Mouse (Mus musculus): ENCODE results near the gene Col8a2. TPM values are rescaled to one million over a fixed set of nuclear protein-coding genes. Genes with fewer than 3 reads are reported as not detected.
A peak's percentile ranks its signal among the peaks of the same experiment; 100 is the strongest.

Gene Col8a2
- total RNA-seq (2021) = 1 to 10 TPM; 1.7 to 2.8 TPM
- long read RNA-seq, experiment 1, full-length matches to known transcripts = 4 of 7 reads
- long read RNA-seq, experiment 1, partial matches to known transcripts = 0 of 7 reads
- long read RNA-seq, experiment 1, other reads (novel, unspliced or antisense) = 3 of 7 reads
- long read RNA-seq, experiment 2, partial matches to known transcripts = 1 of 2 reads
- long read RNA-seq, experiment 2, other reads (novel, unspliced or antisense) = 1 of 2 reads

- no peak for DNase-seq (ENCODE audit: low spot score in 2 of 2)
These were observed at the start of gene Col8a2 for GRCm38 (mm10) chr4:126286492-126286891. TSS of gene Col8a2 (plus strand) at chr4:126286793.

- DNase-seq (ENCODE audit: low spot score in 2 of 2) = no peak
These were observed 48.8 kb upstream of the Col8a2 start for GRCm38 (mm10) chr4:126237721-126238242.

GRCm38 (mm10) chr4:126239862-126240475 lies 46.6 kb upstream of the Col8a2 start:
- DNase-seq (ENCODE audit: low spot score in 2 of 2) = no peak

GRCm38 (mm10) chr4:126241956-126242355 lies 44.6 kb upstream of the Col8a2 start:
- DNase-seq (ENCODE audit: low spot score in 2 of 2) = no peak

- no peak for DNase-seq (ENCODE audit: low spot score in 2 of 2)
These were observed 44.1 kb upstream of the Col8a2 start for GRCm38 (mm10) chr4:126242510-126242909.

GRCm38 (mm10) chr4:126246202-126246889 lies 40.2 kb upstream of the Col8a2 start:
- DNase-seq (ENCODE audit: low spot score in 2 of 2) = peak in 1 of 2 experiments; percentile 71

- no peak for DNase-seq (ENCODE audit: low spot score in 2 of 2)
These were observed 38.2 kb upstream of the Col8a2 start for GRCm38 (mm10) chr4:126248261-126248868.

- DNase-seq (ENCODE audit: low spot score in 2 of 2) = no peak
These were observed 35.9 kb upstream of the Col8a2 start for GRCm38 (mm10) chr4:126250659-126251058.

- no peak for DNase-seq (ENCODE audit: low spot score in 2 of 2)
These were observed 34.8 kb upstream of the Col8a2 start for GRCm38 (mm10) chr4:126251655-126252254.

GRCm38 (mm10) chr4:126252411-126253237 lies 34.0 kb upstream of the Col8a2 start:
- no peak for DNase-seq (ENCODE audit: low spot score in 2 of 2)

GRCm38 (mm10) chr4:126253637-126254272 lies 32.8 kb upstream of the Col8a2 start:
- no peak for DNase-seq (ENCODE audit: low spot score in 2 of 2)

GRCm38 (mm10) chr4:126254315-126255112 lies 32.1 kb upstream of the Col8a2 start:
- peak; percentile 65 to 69 for DNase-seq (ENCODE audit: low spot score in 2 of 2)

GRCm38 (mm10) chr4:126255113-126256001 lies 31.2 kb upstream of the Col8a2 start:
- no peak for DNase-seq (ENCODE audit: low spot score in 2 of 2)

- peak; percentile 80 to 85 for DNase-seq (ENCODE audit: low spot score in 2 of 2)
These were observed 30.3 kb upstream of the Col8a2 start, which contains the start of gene Map7d1 for GRCm38 (mm10) chr4:126256131-126256791. TSS of gene Map7d1 (minus strand) at chr4:126256343.

GRCm38 (mm10) chr4:126256967-126257881 lies 29.4 kb upstream of the Col8a2 start:
- no peak for DNase-seq (ENCODE audit: low spot score in 2 of 2)

- DNase-seq (ENCODE audit: low spot score in 2 of 2) = no peak
These were observed 27.5 kb upstream of the Col8a2 start for GRCm38 (mm10) chr4:126259063-126259462.
